Mouse (Mus musculus) heart, embryonic 15.5 days (tissue): ENCODE data around the gene Eya2. TPM values are rescaled to one million over a fixed set of nuclear protein-coding genes. Genes with fewer than 3 reads are reported as not detected.

ENCODE experiments used
- ATAC-seq: fragments of 200-750 bp; cut with Nextera tagmentation; replicated peaks from 2 replicates; pipeline ENCODE4 v1.8.0; 2017; ENCODE audit warnings: low read depth, moderate TSS enrichment; ENCODE audit not compliant: insufficient number of reproducible peaks, insufficient read depth, low FRiP score
- H3K27ac ChIP-seq: fragments of 300-500 bp; sonication (generic); 2 replicates; pipeline ENCODE4 v1.5.1; 2015; ENCODE audit warnings: mild to moderate bottlenecking, inconsistent platforms
- H3K27me3 ChIP-seq: fragments of 300-500 bp; sonication (generic); 2 replicates; pipeline ENCODE4 v1.6.1; 2015; ENCODE audit warnings: inconsistent platforms
- H3K36me3 ChIP-seq: fragments of 300-500 bp; sonication (generic); 2 replicates; pipeline ENCODE4 v1.6.1; 2015; ENCODE audit warnings: mild to moderate bottlenecking, inconsistent platforms
- H3K4me1 ChIP-seq: fragments of 300-500 bp; sonication (generic); replicated peaks from 2 replicates; pipeline ENCODE4 v1.6.1; 2015; ENCODE audit warnings: inconsistent platforms
- H3K4me2 ChIP-seq: fragments of 300-500 bp; sonication (generic); 2 replicates; pipeline ENCODE4 v1.6.1; 2015; ENCODE audit warnings: inconsistent platforms, mild to moderate bottlenecking, moderate library complexity
- H3K4me3 ChIP-seq: fragments of 300-500 bp; sonication (generic); 2 replicates; pipeline ENCODE4 v1.5.1; 2015; ENCODE audit warnings: mild to moderate bottlenecking, inconsistent platforms
- H3K9ac ChIP-seq: fragments of 300-500 bp; sonication (generic); 2 replicates; pipeline ENCODE4 v1.6.1; 2015; ENCODE audit warnings: mild to moderate bottlenecking, inconsistent platforms
- H3K9me3 ChIP-seq: fragments of 300-500 bp; sonication (generic); replicated peaks from 2 replicates; pipeline ENCODE4 v1.6.1; 2016; ENCODE audit warnings: inconsistent platforms
- WGBS: fragments of 180-500 bp; shearing (Covaris S2); methylation state at CpG from one replicate; pipeline ENCODE4 v1.1.7; 2015; ENCODE audit warnings: mixed read lengths; 5-methylcytosine and 5-hydroxymethylcytosine counted together
- polyA plus RNA-seq: library from polyadenylated mRNA; unstranded; fragments of >200 nt; fragmentation: Nextera tagmentation; extraction: Ambion mirVana; gene quantifications from 2 replicates; pipeline ENCODE4 v1.2.1, GENCODE M21; 2015

Gene Eya2
- polyA plus RNA-seq, 1 experiment from 2014 or later, result 1.3 TPM

- H3K27me3 ChIP-seq, result peaks cover 54% of the 10 kb centered on the region
- no peak overlapping the region for H3K27ac ChIP-seq
- 2% methylated on average over 52 of the region's 52 CpGs for WGBS
- no peak overlapping the region; the same call in 1 of the 2 replicates for H3K9ac ChIP-seq
- no peaks in the 10 kb centered on the region for H3K36me3 ChIP-seq
- peak overlapping the region; percentile 79 for H3K4me2 ChIP-seq
- ATAC-seq, result no peak
- no peaks in the 10 kb centered on the region for H3K9me3 ChIP-seq
- H3K4me3 ChIP-seq, result peak overlapping the region; percentile 48
- H3K4me1 ChIP-seq, result peaks cover 9% of the 10 kb centered on the region
Measured at GRCm38 (mm10) chr2:165563298-165564058, 31.4 kb upstream of the Eya2 start.

- Histone ChIP-seq H3K27me3 (peaks cover 54% of the 10 kb centered on the region), H3K9me3 (no peaks in the 10 kb centered on the region), H3K4me3 (no peak overlapping the region), H3K36me3 (no peaks in the 10 kb centered on the region), H3K4me1 (peaks cover 9% of the 10 kb centered on the region), H3K9ac (no peak overlapping the region), H3K27ac (no peak overlapping the region), H3K4me2 (no peak overlapping the region)
- no peak for ATAC-seq
- 66% methylated on average over 8 of the region's 8 CpGs for WGBS
Measured at GRCm38 (mm10) chr2:165564101-165564500, 30.7 kb upstream of the Eya2 start.

GRCm38 (mm10) chr2:165564620-165565019 is 30.2 kb upstream of the Eya2 start:
- Histone ChIP-seq H3K4me2 (no peak overlapping the region), H3K4me1 (peaks cover 9% of the 10 kb centered on the region), H3K27ac (no peak overlapping the region), H3K36me3 (no peaks in the 10 kb centered on the region), H3K27me3 (peaks cover 54% of the 10 kb centered on the region), H3K4me3 (no peak overlapping the region), H3K9ac (no peak overlapping the region), H3K9me3 (no peaks in the 10 kb centered on the region)
- WGBS, result 51% methylated on average over 6 of the region's 6 CpGs
- no peak for ATAC-seq

GRCm38 (mm10) chr2:165566898-165567297 is 27.9 kb upstream of the Eya2 start:
- Histone ChIP-seq H3K4me3 (no peak overlapping the region), H3K4me1 (peaks cover 9% of the 10 kb centered on the region), H3K4me2 (no peak overlapping the region), H3K36me3 (no peaks in the 10 kb centered on the region), H3K27me3 (peaks cover 46% of the 10 kb centered on the region), H3K9ac (no peak overlapping the region), H3K9me3 (no peaks in the 10 kb centered on the region), H3K27ac (no peak overlapping the region)
- ATAC-seq, result no peak
- 69% methylated on average over 6 of the region's 6 CpGs for WGBS

- no peak overlapping the region for H3K4me2 ChIP-seq
- no peak overlapping the region for H3K4me3 ChIP-seq
- H3K9ac ChIP-seq, result no peak overlapping the region
- ATAC-seq, result no peak
- H3K9me3 ChIP-seq, result no peaks in the 10 kb centered on the region
- WGBS, result 71% methylated on average over 9 of the region's 9 CpGs
- H3K36me3 ChIP-seq, result no peaks in the 10 kb centered on the region
- H3K4me1 ChIP-seq, result peaks cover 9% of the 10 kb centered on the region
- H3K27ac ChIP-seq, result no peak overlapping the region
- peaks cover 39% of the 10 kb centered on the region for H3K27me3 ChIP-seq
Measured at GRCm38 (mm10) chr2:165567820-165568219, 27.0 kb upstream of the Eya2 start.

- Histone ChIP-seq H3K9ac (no peak overlapping the region), H3K36me3 (no peaks in the 10 kb centered on the region), H3K4me2 (no peak overlapping the region), H3K9me3 (no peaks in the 10 kb centered on the region), H3K27ac (no peak overlapping the region), H3K27me3 (peaks cover 28% of the 10 kb centered on the region), H3K4me1 (no peaks in the 10 kb centered on the region), H3K4me3 (no peak overlapping the region)
- no peak for ATAC-seq
- WGBS, result 53% methylated on average over 6 of the region's 6 CpGs
Measured at GRCm38 (mm10) chr2:165568911-165569310, 25.9 kb upstream of the Eya2 start.

- Histone ChIP-seq H3K4me3 (no peak overlapping the region), H3K27me3 (peaks cover 6% of the 10 kb centered on the region; the same call in 1 of the 2 replicates), H3K9me3 (no peaks in the 10 kb centered on the region), H3K4me1 (no peaks in the 10 kb centered on the region), H3K27ac (no peak overlapping the region), H3K9ac (no peak overlapping the region), H3K36me3 (no peaks in the 10 kb centered on the region), H3K4me2 (no peak overlapping the region)
- WGBS, result 30% methylated on average over 4 of the region's 4 CpGs
- no peak for ATAC-seq
Measured at GRCm38 (mm10) chr2:165571216-165571778, 23.5 kb upstream of the Eya2 start.

- no peak for ATAC-seq
- Histone ChIP-seq H3K36me3 (no peaks in the 10 kb centered on the region), H3K27me3 (no peaks in the 10 kb centered on the region), H3K4me3 (no peak overlapping the region), H3K9ac (no peak overlapping the region), H3K9me3 (no peaks in the 10 kb centered on the region), H3K4me1 (no peaks in the 10 kb centered on the region), H3K27ac (no peak overlapping the region), H3K4me2 (no peak overlapping the region)
- WGBS, result 74% methylated on average over 8 of the region's 8 CpGs
Measured at GRCm38 (mm10) chr2:165583044-165583443, 11.8 kb upstream of the Eya2 start.

- WGBS, result 80% methylated on average over 4 of the region's 4 CpGs
Measured at GRCm38 (mm10) chr2:165583518-165583917, 11.3 kb upstream of the Eya2 start.

GRCm38 (mm10) chr2:165584563-165584962 is 10.3 kb upstream of the Eya2 start:
- H3K9ac ChIP-seq, result no peak overlapping the region
- H3K4me1 ChIP-seq, result no peaks in the 10 kb centered on the region
- H3K36me3 ChIP-seq, result no peaks in the 10 kb centered on the region
- no peaks in the 10 kb centered on the region for H3K9me3 ChIP-seq
- H3K4me3 ChIP-seq, result no peak overlapping the region
- no peak overlapping the region for H3K4me2 ChIP-seq
- H3K27ac ChIP-seq, result no peak overlapping the region
- WGBS, result 77% methylated on average over 3 of the region's 3 CpGs
- ATAC-seq, result no peak
- no peaks in the 10 kb centered on the region for H3K27me3 ChIP-seq

More at GRCm38 (mm10) chr2:165583518-165583917, 11.3 kb upstream of the Eya2 start:
- Histone ChIP-seq H3K4me2 (no peak overlapping the region), H3K9me3 (no peaks in the 10 kb centered on the region), H3K27me3 (no peaks in the 10 kb centered on the region), H3K9ac (no peak overlapping the region), H3K27ac (no peak overlapping the region), H3K4me3 (no peak overlapping the region), H3K4me1 (no peaks in the 10 kb centered on the region), H3K36me3 (no peaks in the 10 kb centered on the region)
- ATAC-seq, result no peak

- no peak overlapping the region for H3K27ac ChIP-seq
- H3K36me3 ChIP-seq, result no peaks in the 10 kb centered on the region
- H3K4me3 ChIP-seq, result no peak overlapping the region
- no peaks in the 10 kb centered on the region for H3K9me3 ChIP-seq
- WGBS, result 84% methylated on average over 16 of the region's 16 CpGs
- H3K4me2 ChIP-seq, result no peak overlapping the region
- H3K4me1 ChIP-seq, result peaks cover 10% of the 10 kb centered on the region
- no peak for ATAC-seq
- H3K27me3 ChIP-seq, result peaks cover 33% of the 10 kb centered on the region
- no peak overlapping the region for H3K9ac ChIP-seq
Measured at GRCm38 (mm10) chr2:165590742-165591141, 4.1 kb upstream of the Eya2 start.

GRCm38 (mm10) chr2:165593763-165594162 is 1.1 kb upstream of the Eya2 start:
- peaks cover 63% of the 10 kb centered on the region for H3K27me3 ChIP-seq
- ATAC-seq, result no peak
- 75% methylated on average over 2 of the region's 2 CpGs for WGBS

More at GRCm38 (mm10) chr2:165593763-165594162, 1.1 kb upstream of the Eya2 start:
- no peak overlapping the region for H3K9ac ChIP-seq
- no peak overlapping the region for H3K4me2 ChIP-seq
- H3K4me1 ChIP-seq, result peaks cover 10% of the 10 kb centered on the region
- no peaks in the 10 kb centered on the region for H3K36me3 ChIP-seq
- H3K9me3 ChIP-seq, result no peaks in the 10 kb centered on the region
- H3K27ac ChIP-seq, result no peak overlapping the region
- H3K4me3 ChIP-seq, result no peak overlapping the region
